Mouse (Mus musculus) hindbrain, embryonic 12.5 days (tissue): Measurements from ENCODE around the gene Asl. TPM values are rescaled to one million over a fixed set of nuclear protein-coding genes. Genes with fewer than 3 reads are reported as not detected.

Source experiments
- ATAC-seq: fragments of 200-750 bp; cut with Nextera tagmentation; 2 replicates; pipeline ENCODE4 v1.8.0; 2017; ENCODE audit warnings: moderate TSS enrichment; ENCODE audit not compliant: low FRiP score
- H3K27ac ChIP-seq: fragments of 300-500 bp; sonication (generic); 2 replicates; pipeline ENCODE4 v1.5.1; 2016; ENCODE audit warnings: mild to moderate bottlenecking
- H3K27me3 ChIP-seq: fragments of 300-500 bp; sonication (generic); 2 replicates; pipeline ENCODE4 v1.6.1; 2016; ENCODE audit warnings: mild to moderate bottlenecking
- H3K36me3 ChIP-seq: fragments of 300-500 bp; sonication (generic); 2 replicates; pipeline ENCODE4 v1.6.1; 2016; ENCODE audit warnings: mild to moderate bottlenecking
- H3K4me1 ChIP-seq: fragments of 300-500 bp; sonication (generic); 2 replicates; pipeline ENCODE4 v1.6.1; 2016
- H3K4me2 ChIP-seq: fragments of 300-500 bp; sonication (generic); replicated peaks from 2 replicates; pipeline ENCODE4 v1.6.1; 2016; ENCODE audit warnings: mild to moderate bottlenecking
- H3K4me3 ChIP-seq: fragments of 300-500 bp; sonication (generic); 2 replicates; pipeline ENCODE4 v1.5.1; 2016; ENCODE audit warnings: mild to moderate bottlenecking
- H3K9ac ChIP-seq: fragments of 300-500 bp; sonication (generic); 2 replicates; pipeline ENCODE4 v1.6.1; 2016; ENCODE audit warnings: mild to moderate bottlenecking, moderate library complexity
- H3K9me3 ChIP-seq: fragments of 300-500 bp; sonication (generic); replicated peaks from 2 replicates; pipeline ENCODE4 v1.6.1; 2016; ENCODE audit warnings: mild to moderate bottlenecking
- WGBS: fragments of 180-500 bp; shearing (Covaris S2); methylation state at CpG from one replicate; pipeline ENCODE4 v1.1.7; 2016; 5-methylcytosine and 5-hydroxymethylcytosine counted together
- polyA plus RNA-seq: library from polyadenylated mRNA; unstranded; fragments of >200 nt; fragmentation: Nextera tagmentation; extraction: Ambion mirVana; gene quantifications from 2 replicates; pipeline ENCODE4 v1.2.1, GENCODE M21; 2016

Gene Asl
- polyA plus RNA-seq, result 23.5 and 34.7 TPM in 2 replicates

DNA sequence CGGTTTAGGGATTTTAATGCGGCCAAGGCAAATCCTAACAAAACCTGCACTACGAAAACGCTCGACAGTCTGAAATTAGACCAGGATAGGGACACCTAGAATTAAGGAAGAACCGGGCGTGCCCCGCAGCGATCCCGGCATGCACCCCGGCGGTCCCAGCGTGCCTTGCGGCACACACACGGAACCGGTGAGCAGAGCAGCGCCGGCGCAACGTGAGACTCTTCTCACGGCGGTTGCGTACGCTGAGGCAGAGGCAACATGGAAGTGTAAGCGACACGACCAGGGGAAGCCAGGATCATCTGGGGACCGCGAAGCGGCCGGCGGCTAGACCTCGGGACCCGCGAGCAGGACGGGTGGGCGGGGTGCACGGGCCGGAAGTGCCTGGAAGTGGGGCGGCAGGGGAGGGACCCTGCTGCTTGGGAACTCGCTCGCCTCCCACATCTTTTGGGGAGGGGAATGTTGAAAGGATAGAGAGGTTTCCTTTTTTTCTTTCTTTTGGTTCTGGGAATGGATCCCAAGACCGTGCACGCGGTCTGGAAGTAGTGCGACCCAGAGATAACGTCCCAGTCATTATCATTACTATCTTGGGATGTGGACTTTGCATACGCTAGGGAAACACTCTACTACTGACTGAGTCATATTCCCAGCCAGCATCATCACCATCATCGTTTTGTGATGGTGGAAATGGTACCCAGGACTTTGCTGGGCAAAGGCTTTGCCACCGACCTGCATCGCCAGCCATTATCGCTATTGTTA lies at the start of gene Asl, which contains the start of gene Crcp:
Gene Asl, minus strand, starts transcription at position 106 of the 756 bp plus-strand sequence.
Gene Crcp, plus strand, starts transcription at position 149 of the 756 bp plus-strand sequence.
- Histone ChIP-seq H3K36me3 (no peaks in the 10 kb centered on the region), H3K4me3 (peak within 1 kb of the TSS; percentile 57), H3K9ac (peak within 1 kb of the TSS; percentile 70), H3K4me1 (peaks cover 12% of the 10 kb centered on the region), H3K27me3 (no peaks in the 10 kb centered on the region), H3K27ac (peak within 1 kb of the TSS; percentile 91), H3K4me2 (peak within 1 kb of the TSS; percentile 72), H3K9me3 (no peaks in the 10 kb centered on the region)
- peak; percentile 87 for ATAC-seq
- WGBS, result 2% methylated on average over 50 of the region's 51 CpGs

DNA sequence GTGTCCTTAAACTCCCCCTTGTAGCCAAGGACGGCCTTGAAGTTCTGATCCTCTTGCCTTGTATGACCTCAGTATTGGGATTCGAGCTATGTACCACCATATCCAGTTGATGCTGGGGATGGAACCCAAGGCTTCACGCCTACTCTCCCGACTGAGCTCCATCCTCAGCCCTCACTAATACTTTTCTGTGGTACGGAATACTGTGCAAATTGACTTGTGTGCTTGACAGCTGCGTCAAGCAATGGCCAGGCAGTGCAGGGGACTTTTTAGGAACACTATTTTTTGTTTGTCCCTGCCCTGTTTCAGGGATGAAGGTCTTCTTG lies 49.7 kb upstream of the Asl start:
- H3K4me3 ChIP-seq, result peak overlapping the region; percentile 83
- H3K9me3 ChIP-seq, result 0 out of 2 replicates have a peak, but pooled peaks cover 4% of the 10 kb centered on the region
- H3K27me3 ChIP-seq, result no peaks in the 10 kb centered on the region
- peak overlapping the region; percentile 95 for H3K9ac ChIP-seq
- WGBS, result 43% methylated on average over 6 of the region's 6 CpGs
- no peaks in the 10 kb centered on the region for H3K36me3 ChIP-seq
- H3K27ac ChIP-seq, result peak overlapping the region; percentile 18; the same call in 1 of the 2 replicates
- ATAC-seq, result peak; percentile 46
- H3K4me1 ChIP-seq, result peaks cover 11% of the 10 kb centered on the region; the same call in 1 of the 2 replicates
- peak overlapping the region; percentile 76 for H3K4me2 ChIP-seq

DNA sequence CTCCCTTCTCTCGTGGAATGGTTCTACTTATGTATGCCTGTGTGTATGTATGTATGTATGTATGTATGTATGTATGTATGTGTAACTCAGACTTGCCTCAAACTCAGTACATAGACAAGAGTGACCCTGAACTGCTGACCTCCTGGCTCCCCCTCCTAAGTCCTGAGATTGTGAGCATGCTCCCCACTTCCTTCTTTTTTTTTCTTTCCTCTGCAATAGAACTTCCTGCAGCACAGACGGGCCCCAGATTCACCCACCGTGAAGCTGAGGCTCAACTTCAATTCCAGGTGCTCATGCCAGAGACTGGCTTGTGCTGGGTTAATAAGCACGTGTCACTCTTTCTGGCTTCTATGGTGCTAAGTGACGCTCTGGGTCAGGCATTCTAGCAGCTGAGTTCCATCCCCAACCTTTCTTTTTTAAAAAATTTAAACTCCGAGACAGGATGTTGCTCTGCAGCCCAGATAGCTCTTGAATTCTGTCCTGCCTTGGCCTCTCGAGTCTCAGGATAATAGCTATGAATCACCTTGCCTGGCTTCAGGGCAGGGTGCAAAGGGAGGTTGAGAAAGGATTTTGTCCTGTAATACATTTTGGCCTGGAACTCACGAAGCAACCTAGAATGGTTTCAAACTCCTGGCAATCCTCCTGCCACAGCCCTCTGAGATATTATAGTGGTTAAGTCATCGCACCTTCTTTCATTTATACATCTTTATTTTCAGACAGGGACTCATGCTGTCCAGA lies 49.2 kb upstream of the Asl start:
- H3K9ac ChIP-seq, result no peak overlapping the region
- peaks cover 11% of the 10 kb centered on the region; the same call in 1 of the 2 replicates for H3K4me1 ChIP-seq
- no peak for ATAC-seq
- whole genome bisulfite sequencing, result 82% methylated on average over 9 of the region's 9 CpGs
- H3K27me3 ChIP-seq, result no peaks in the 10 kb centered on the region
- H3K4me3 ChIP-seq, result no peak overlapping the region
- no peak overlapping the region for H3K27ac ChIP-seq
- 0 out of 2 replicates have a peak, but pooled peaks cover 4% of the 10 kb centered on the region for H3K9me3 ChIP-seq
- no peaks in the 10 kb centered on the region for H3K36me3 ChIP-seq
- no peak overlapping the region for H3K4me2 ChIP-seq

DNA sequence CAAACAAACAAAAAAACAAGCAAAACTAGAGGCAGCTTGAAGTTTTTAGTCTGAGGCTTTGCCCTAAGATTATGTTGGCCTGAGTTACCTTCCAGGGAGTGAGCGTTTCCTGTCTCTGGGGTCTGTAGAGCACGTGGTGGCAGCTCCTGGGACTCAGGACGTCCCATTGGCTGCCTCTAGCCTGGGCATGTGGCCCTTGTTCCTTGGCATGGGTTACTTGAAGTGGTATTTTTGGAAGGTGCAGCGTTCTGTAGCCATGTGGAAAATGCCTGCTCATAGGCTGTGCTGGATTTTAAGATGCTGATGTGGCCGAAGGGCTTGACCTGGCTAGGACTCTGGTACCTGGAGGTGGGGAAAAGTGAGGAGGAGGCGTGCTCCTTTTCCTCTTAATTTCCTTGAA lies 47.3 kb upstream of the Asl start:
- H3K36me3 ChIP-seq, result no peaks in the 10 kb centered on the region
- 73% methylated on average over 6 of the region's 6 CpGs for WGBS
- ATAC-seq, result no peak

DNA sequence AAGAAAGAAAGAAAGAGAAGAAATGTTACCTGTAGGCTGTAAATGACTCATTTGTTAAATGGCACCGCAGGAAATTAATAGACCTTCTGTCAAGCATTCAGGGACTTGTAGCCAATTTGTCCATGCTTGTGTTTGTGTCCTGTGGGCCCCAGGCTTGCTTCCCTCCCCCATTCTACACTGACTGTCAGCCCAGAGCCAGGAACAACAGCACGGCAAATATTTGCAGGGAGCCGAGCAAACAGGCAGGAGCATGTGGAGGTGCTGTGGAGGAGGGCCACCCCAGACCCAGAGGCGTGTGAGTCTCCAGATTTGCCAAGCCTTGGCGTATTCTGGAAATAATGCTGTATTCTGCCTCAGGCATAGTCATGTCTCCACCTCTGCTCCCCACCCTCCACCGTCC lies 45.4 kb upstream of the Asl start:
- H3K4me1 ChIP-seq, result 0 out of 2 replicates have a peak, but pooled peaks cover 4% of the 10 kb centered on the region
- no peaks in the 10 kb centered on the region for H3K27me3 ChIP-seq
- ATAC-seq, result no peak
- H3K27ac ChIP-seq, result no peak overlapping the region
- H3K4me3 ChIP-seq, result no peak overlapping the region
- H3K36me3 ChIP-seq, result no peaks in the 10 kb centered on the region
- H3K9ac ChIP-seq, result no peak overlapping the region
- H3K9me3 ChIP-seq, result no peaks in the 10 kb centered on the region
- H3K4me2 ChIP-seq, result no peak overlapping the region
- 76% methylated on average over 6 of the region's 6 CpGs for WGBS

More for the DNA sequence above, 47.3 kb upstream of the Asl start:
- no peak overlapping the region for H3K4me2 ChIP-seq
- H3K9ac ChIP-seq, result no peak overlapping the region
- peaks cover 11% of the 10 kb centered on the region; the same call in 1 of the 2 replicates for H3K4me1 ChIP-seq
- H3K9me3 ChIP-seq, result 0 out of 2 replicates have a peak, but pooled peaks cover 2% of the 10 kb centered on the region
- no peaks in the 10 kb centered on the region for H3K27me3 ChIP-seq
- no peak overlapping the region for H3K4me3 ChIP-seq
- H3K27ac ChIP-seq, result no peak overlapping the region

DNA sequence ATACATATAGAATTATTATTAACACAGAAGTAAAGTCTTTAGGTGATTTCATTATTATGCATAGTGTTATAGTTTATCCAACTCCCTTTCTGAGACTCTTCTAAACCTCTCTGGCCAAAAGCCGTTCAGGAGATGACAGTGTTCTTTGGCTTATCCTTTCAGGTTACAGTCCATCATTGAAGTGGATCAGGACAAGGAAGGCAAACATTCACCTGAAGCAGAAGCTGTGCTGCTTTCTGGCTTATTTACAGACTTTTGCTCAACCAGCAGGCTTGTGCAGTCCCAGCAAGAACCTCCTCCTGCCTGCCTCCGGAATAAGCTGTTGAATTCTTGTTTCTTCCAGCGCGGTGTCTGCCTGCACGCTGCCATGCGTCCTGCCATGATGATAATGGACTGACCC lies 44.0 kb upstream of the Asl start, which contains the start of gene Tpst1:
Gene Tpst1, plus strand, starts transcription at position 301 of the 400 bp plus-strand sequence.
- no peaks in the 10 kb centered on the region for H3K36me3 ChIP-seq
- H3K27ac ChIP-seq, result no peak within 1 kb of the TSS
- no peaks in the 10 kb centered on the region for H3K27me3 ChIP-seq
- no peak for ATAC-seq
- no peaks in the 10 kb centered on the region for H3K9me3 ChIP-seq
- H3K4me3 ChIP-seq, result no peak within 1 kb of the TSS
- no peak within 1 kb of the TSS for H3K4me2 ChIP-seq
- H3K4me1 ChIP-seq, result no peaks in the 10 kb centered on the region
- H3K9ac ChIP-seq, result no peak within 1 kb of the TSS
- 94% methylated on average over 6 of the region's 6 CpGs for WGBS

DNA sequence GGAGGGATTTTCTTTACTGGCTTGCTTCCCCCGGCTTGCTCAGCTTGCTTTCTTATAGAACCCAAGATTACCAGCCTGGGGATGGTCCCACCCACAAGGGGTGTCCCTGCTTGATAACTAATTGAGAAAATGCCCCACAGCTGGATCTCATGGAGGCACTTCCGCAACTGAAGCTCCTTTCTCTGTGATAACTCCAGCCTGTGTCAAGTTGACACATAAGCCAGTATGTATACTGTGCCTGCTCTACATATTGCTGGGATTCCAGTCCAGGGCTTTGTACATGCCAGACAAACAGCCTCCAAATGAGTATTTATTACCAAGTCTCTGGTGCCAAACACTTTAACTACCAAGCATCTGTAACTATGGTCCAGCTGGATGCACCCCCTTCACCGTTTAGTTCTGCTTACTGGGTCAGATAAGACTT lies 38.8 kb upstream of the Asl start:
- no peak overlapping the region for H3K4me2 ChIP-seq
- WGBS, result 93% methylated on average over 3 of the region's 3 CpGs

DNA sequence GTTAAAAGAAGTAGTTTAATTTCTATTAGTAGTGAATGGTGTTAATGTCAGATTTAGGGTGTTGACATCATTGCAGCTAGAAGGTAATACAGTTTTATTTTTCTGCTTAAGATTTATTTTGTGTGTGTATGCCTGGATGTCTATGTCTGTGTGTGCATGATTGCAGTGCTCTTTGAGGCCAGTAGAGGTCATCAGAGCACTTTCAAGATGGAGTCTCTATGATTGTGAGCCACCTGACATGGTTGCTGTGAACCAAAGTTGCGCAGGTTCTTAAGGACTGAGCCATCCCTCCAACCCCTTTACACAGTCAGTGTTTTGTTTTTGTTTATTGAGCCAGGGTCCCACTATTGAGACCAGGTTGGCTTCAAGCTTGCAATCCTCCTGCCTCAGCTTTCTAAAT lies 36.5 kb upstream of the Asl start:
- H3K27me3 ChIP-seq, result no peaks in the 10 kb centered on the region
- H3K4me3 ChIP-seq, result no peak overlapping the region
- no peaks in the 10 kb centered on the region for H3K9me3 ChIP-seq
- ATAC-seq, result no peak
- H3K9ac ChIP-seq, result no peak overlapping the region
- peaks cover 11% of the 10 kb centered on the region for H3K36me3 ChIP-seq
- H3K4me1 ChIP-seq, result no peaks in the 10 kb centered on the region
- H3K4me2 ChIP-seq, result no peak overlapping the region
- no peak overlapping the region for H3K27ac ChIP-seq
- 100% methylated on average over 1 of the region's 1 CpGs for WGBS

More for the DNA sequence above, 38.8 kb upstream of the Asl start:
- Histone ChIP-seq H3K9ac (no peak overlapping the region), H3K9me3 (no peaks in the 10 kb centered on the region), H3K36me3 (no peaks in the 10 kb centered on the region), H3K27me3 (no peaks in the 10 kb centered on the region), H3K27ac (no peak overlapping the region), H3K4me1 (no peaks in the 10 kb centered on the region), H3K4me3 (no peak overlapping the region)
- ATAC-seq, result no peak

DNA sequence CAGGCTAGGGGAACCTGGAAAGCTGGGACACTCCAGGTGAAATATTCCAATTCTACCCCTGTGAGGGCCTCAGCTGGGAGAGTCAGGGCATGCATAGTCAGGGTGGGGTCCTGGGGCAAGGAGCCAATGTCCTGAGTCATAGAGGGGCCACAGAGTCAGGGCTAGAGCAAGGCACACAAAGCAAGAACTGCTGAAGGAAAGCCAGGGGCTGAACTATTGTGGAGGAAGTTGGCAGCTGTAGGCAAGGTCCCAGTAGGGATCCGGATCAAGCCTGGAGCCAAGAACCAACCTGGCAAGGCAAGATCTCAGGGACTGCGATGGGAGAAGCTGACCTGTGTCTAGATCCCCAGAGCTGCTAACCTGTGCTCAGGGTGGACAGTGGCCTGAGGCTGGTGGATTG lies 34.7 kb upstream of the Asl start:
- no peak overlapping the region for H3K9ac ChIP-seq
- no peaks in the 10 kb centered on the region for H3K4me1 ChIP-seq
- no peak for ATAC-seq
- no peaks in the 10 kb centered on the region for H3K9me3 ChIP-seq
- no peaks in the 10 kb centered on the region for H3K27me3 ChIP-seq
- WGBS, result 77% methylated on average over 2 of the region's 2 CpGs
- H3K36me3 ChIP-seq, result peaks cover 21% of the 10 kb centered on the region
- no peak overlapping the region for H3K27ac ChIP-seq
- H3K4me2 ChIP-seq, result no peak overlapping the region
- no peak overlapping the region for H3K4me3 ChIP-seq

DNA sequence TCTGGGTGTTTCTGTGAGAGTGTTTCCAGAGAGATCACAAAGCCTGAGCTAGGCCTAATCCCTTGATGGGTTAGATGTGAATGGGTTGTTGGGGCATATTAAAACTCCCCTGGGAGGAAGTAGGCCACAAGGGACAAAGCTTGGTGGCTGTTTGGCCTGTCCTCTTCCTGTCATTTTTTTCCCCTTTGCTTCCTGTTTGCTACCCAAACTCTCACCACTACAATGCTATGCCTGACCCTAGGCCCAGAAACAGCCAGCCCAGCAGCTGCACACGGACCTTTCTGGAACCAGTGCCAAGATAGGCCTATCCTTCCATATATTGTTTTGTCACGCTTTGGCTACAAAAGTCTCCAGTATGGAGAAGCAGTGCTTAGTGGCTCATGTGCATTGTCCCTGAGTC lies 33.0 kb upstream of the Asl start:
- no peak for ATAC-seq
- Histone ChIP-seq H3K9me3 (no peaks in the 10 kb centered on the region), H3K4me1 (no peaks in the 10 kb centered on the region), H3K27ac (no peak overlapping the region), H3K36me3 (peaks cover 23% of the 10 kb centered on the region), H3K9ac (no peak overlapping the region), H3K27me3 (no peaks in the 10 kb centered on the region), H3K4me2 (no peak overlapping the region), H3K4me3 (no peak overlapping the region)
- 67% methylated on average over 2 of the region's 2 CpGs for WGBS

DNA sequence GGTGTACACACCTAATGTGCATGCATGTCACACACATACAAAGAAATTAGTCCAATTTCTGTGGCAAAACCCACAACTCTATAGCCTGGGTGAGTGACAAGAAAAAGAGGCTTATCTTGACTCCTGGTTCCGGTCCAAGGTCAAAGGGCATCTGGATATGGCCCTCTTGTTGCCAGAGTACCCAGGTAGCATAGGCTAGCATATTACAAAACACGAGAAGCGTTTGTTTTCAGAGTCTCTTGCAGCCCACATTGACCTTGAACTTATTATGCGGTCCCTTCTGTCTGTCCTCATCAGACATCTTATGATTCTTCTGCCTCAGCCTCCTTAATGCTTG lies 31.2 kb upstream of the Asl start:
- peaks cover 23% of the 10 kb centered on the region for H3K36me3 ChIP-seq
- no peak overlapping the region for H3K4me3 ChIP-seq
- no peaks in the 10 kb centered on the region for H3K27me3 ChIP-seq
- H3K9ac ChIP-seq, result no peak overlapping the region
- no peaks in the 10 kb centered on the region for H3K9me3 ChIP-seq
- no peaks in the 10 kb centered on the region for H3K4me1 ChIP-seq
- 95% methylated on average over 4 of the region's 4 CpGs for WGBS
- no peak overlapping the region for H3K4me2 ChIP-seq
- H3K27ac ChIP-seq, result no peak overlapping the region
- no peak for ATAC-seq

DNA sequence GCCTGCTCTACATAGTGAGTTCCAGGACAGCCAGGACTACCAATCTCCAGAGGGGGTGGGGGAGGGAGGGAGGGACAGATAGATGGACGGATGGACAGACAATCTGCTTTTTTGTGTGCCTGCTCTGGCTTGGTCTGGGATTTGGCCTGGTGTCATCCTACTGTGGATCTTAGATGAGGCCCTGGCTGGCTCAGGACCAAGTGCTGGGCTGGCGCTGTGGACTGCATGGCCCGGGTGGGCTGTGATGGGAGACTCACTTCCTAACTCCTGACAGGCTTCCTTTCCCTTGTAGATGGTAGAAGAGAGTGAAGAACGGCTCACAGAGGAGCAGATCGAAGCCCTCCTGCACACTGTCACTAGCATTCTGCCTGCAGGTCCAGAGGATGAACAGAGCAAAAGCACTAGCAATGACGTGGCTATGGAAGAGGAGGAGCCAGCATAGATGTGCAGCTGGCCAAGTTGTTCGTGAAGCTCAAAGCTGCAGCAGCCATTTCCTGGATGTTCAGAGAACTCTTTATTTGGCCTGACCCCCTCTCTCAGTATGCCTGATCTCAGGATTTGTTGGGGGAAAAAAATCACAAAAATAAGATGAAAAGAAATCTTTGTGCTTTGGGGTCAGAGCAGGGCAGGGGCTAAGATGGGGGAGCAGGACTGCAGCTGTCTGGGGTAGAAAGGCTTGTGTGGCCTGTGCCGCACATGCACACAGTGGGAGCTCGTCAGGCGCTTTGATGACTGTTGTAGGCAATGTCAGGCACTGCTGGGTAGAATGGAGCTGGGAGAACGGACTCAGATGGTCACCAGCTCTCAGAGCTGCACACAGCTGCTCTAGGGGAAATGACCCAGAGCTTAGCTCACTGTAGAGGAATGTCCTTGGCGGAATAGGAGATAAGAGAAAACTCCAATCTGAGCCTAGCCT lies 30.6 kb upstream of the Asl start:
- no peaks in the 10 kb centered on the region for H3K27me3 ChIP-seq
- no peak overlapping the region for H3K27ac ChIP-seq

More for the DNA sequence above, 30.6 kb upstream of the Asl start:
- Histone ChIP-seq H3K4me3 (no peak overlapping the region), H3K9me3 (no peaks in the 10 kb centered on the region), H3K4me1 (no peaks in the 10 kb centered on the region), H3K4me2 (no peak overlapping the region), H3K36me3 (peaks cover 23% of the 10 kb centered on the region), H3K9ac (no peak overlapping the region)
- 70% methylated on average over 12 of the region's 12 CpGs for WGBS
- ATAC-seq, result no peak
